Mouse (Mus musculus) bone marrow macrophage, adult 2 months (primary cell): ENCODE measurements around the gene Shc1.

Source experiments
- CTCF ChIP-seq: IDR thresholded peaks from 2 replicates; pipeline ENCODE4 v1.5.1; 2012; ENCODE audit warnings: low read depth, mild to moderate bottlenecking, low read length, moderate library complexity
- POLR2A ChIP-seq: IDR thresholded peaks from 2 replicates; pipeline ENCODE4 v1.6.1; 2012; ENCODE audit warnings: mild to moderate bottlenecking, low read depth, low read length, borderline replicate concordance

GRCm38 (mm10) chr3:89391663-89392511, 26.4 kb upstream of the Shc1 start:
- no peak for TF ChIP-seq CTCF
- no peak for TF ChIP-seq POLR2A
